In the genomic region with DNA sequence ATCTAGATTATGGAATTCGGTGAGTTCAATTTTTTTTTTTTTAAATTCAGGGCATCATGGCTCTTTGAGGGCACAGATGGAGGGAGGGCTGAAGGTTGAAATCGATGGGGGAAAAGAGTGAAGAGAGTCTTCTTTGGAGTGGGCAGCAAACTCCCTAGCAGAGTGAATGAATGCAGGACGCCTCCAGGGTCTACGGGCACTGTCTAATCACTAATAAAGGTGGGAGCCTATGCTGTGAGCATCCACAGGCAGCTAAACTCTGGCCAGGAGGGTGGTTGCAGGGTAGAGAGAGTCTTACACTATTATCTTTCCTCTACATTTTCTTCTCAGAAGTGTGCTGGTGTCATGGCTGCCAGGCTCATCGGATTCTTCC, we compare ENCODE assay signal across 8 mouse cellular contexts. TPM values are rescaled to one million over a fixed set of nuclear protein-coding genes. Genes with fewer than 3 reads are reported as not detected.
DNase-seq lines count a peak whose midpoint lies in the region; ATAC-seq and TF ChIP-seq lines count a peak whose summit lies in the region.

No protein-coding gene starts in this region.

- TF ChIP-seq POLR2A in MEL (IDR thresholded peaks at IDR 0.05; ENCODE audit: control insufficient read depth in 1 of 2, insufficient read depth in 1 of 2, low read depth in 1 of 2, low read length in 2 of 2, poor library complexity in 1 of 2), result no peak

- no peak for TF ChIP-seq RAD21 in MEL (IDR thresholded peaks at IDR 0.05; ENCODE audit: low read depth, low read length)

- peak overlapping the region; percentile 52 for H3K9ac ChIP-seq in heart, embryonic 15.5 days
- H3K9ac ChIP-seq in MEL (ENCODE audit: control insufficient read depth, low read depth, low read length, poor library complexity, severe bottlenecking), result peak overlapping the region; percentile 86
- peak overlapping the region; percentile 66 for H3K9ac ChIP-seq in forebrain, postnatal 0 days

- TF ChIP-seq CTCF in MEL (IDR thresholded peaks at IDR 0.05 in 2 of 3, conservative IDR thresholded peaks at IDR 0.05 in 1 of 3; ENCODE audit: control insufficient read depth in 1 of 3, insufficient read depth in 1 of 3, low read depth in 2 of 3, low read length in 3 of 3, poor library complexity in 1 of 3, severe bottlenecking in 1 of 3), result no peak
- TF ChIP-seq CTCF in forebrain, postnatal 0 days (IDR thresholded peaks at IDR 0.05; ENCODE audit: low read depth), result no peak

- peak overlapping the region; percentile 70 for H3K4me2 ChIP-seq in heart, embryonic 15.5 days
- peak overlapping the region; percentile 70 for H3K4me2 ChIP-seq in forebrain, postnatal 0 days (ENCODE audit: low read depth)

- H3K4me1 ChIP-seq in heart, embryonic 15.5 days (replicated peaks), result peaks cover 5% of the 10 kb centered on the region
- H3K4me1 ChIP-seq in MEL (ENCODE audit: control insufficient read depth in 1 of 2, insufficient read depth in 2 of 2, low read length in 2 of 2), result peaks cover 0 to 5% of the 10 kb centered on the region in 2 experiments; a peak in 2 of 4 replicates
- H3K4me1 ChIP-seq in forebrain, postnatal 0 days (ENCODE audit: insufficient read depth), result peaks cover 4% of the 10 kb centered on the region

- 0 out of 2 replicates have a peak overlapping the region, but pooled peaks have one; percentile 5 for H3K27ac ChIP-seq in heart, embryonic 15.5 days
- peak overlapping the region; percentile 86 for H3K27ac ChIP-seq in MEL (ENCODE audit: control insufficient read depth, low read depth, low read length)
- peak overlapping the region; percentile 66 for H3K27ac ChIP-seq in forebrain, postnatal 0 days (ENCODE audit: low read depth, low read length)

- no peaks in the 10 kb centered on the region for H3K9me3 ChIP-seq in heart, embryonic 15.5 days (replicated peaks)
- no peaks in the 10 kb centered on the region for H3K9me3 ChIP-seq in MEL (replicated peaks; ENCODE audit: insufficient read depth, low read length)
- H3K9me3 ChIP-seq in forebrain, postnatal 0 days (ENCODE audit: low read length), result no peaks in the 10 kb centered on the region

- H3K4me3 ChIP-seq in heart, embryonic 15.5 days, result peak overlapping the region; percentile 52
- peak overlapping the region; percentile 71 to 85 for H3K4me3 ChIP-seq in MEL (ENCODE audit: control insufficient read depth in 1 of 2, insufficient read depth in 1 of 2, low read depth in 2 of 2, low read length in 2 of 2)
- peak overlapping the region; percentile 58 for H3K4me3 ChIP-seq in forebrain, postnatal 0 days (ENCODE audit: low read depth, low read length)

- H3K36me3 ChIP-seq in heart, embryonic 15.5 days, result peaks cover 33% of the 10 kb centered on the region; the same call in 1 of the 2 replicates
- peaks cover 0 to 8% of the 10 kb centered on the region in 2 experiments; a peak in 2 of 4 replicates for H3K36me3 ChIP-seq in MEL (ENCODE audit: control insufficient read depth in 1 of 2, insufficient read depth in 2 of 2, low read length in 2 of 2)
- H3K36me3 ChIP-seq in forebrain, postnatal 0 days (ENCODE audit: insufficient read depth), result peaks cover 34% of the 10 kb centered on the region

- no peak for DNase-seq in heart, postnatal 4 days
- peak; percentile 47 for DNase-seq in MEL (ENCODE audit: low read depth, low spot score)
- no peak for DNase-seq in forebrain, postnatal 0 days
- no peak for DNase-seq in gastrocnemius, postnatal 10 days
- no peak for DNase-seq in spleen, adult 18-20 months
- no peak for DNase-seq in layer of hippocampus, postnatal 10 days (ENCODE audit: low spot score in 2 of 2)

- H3K79me2 ChIP-seq in MEL (ENCODE audit: control insufficient read depth, insufficient read depth, low read length, poor library complexity), result peaks cover 6% of the 10 kb centered on the region

- H3K27me3 ChIP-seq in heart, embryonic 15.5 days, result no peaks in the 10 kb centered on the region
- no peaks in the 10 kb centered on the region for H3K27me3 ChIP-seq in MEL (ENCODE audit: control insufficient read depth in 1 of 2, insufficient read depth in 2 of 2, low read length in 2 of 2)
- no peaks in the 10 kb centered on the region for H3K27me3 ChIP-seq in forebrain, postnatal 0 days (ENCODE audit: insufficient read depth, low read length)

- WGBS in heart, embryonic 15.5 days, result 32% methylated on average over 5 of the region's 5 CpGs
- WGBS in forebrain, postnatal 0 days, result 22% methylated on average over 5 of the region's 5 CpGs

- TF ChIP-seq EP300 in MEL (IDR thresholded peaks at IDR 0.05; ENCODE audit: low read depth in 1 of 2, low read length in 2 of 2), result no peak

- 0 out of 2 replicates have a peak, but pooled peaks have one; percentile 30 for ATAC-seq in heart, embryonic 15.5 days (replicated peaks; ENCODE audit: insufficient number of reproducible peaks, insufficient read depth, low FRiP score, low read depth)
- ATAC-seq in forebrain, postnatal 0 days, result peak; percentile 16; the same call in 1 of the 2 replicates
- peak; percentile 29; the same call in 1 of the 2 replicates for ATAC-seq in megakaryocyte-erythroid progenitor cell, adult 5-6 weeks (replicated peaks; ENCODE audit: low FRiP score, low TSS enrichment, poor library complexity, severe bottlenecking)

RNA-seq across cellular contexts. Expression of a gene that starts 0.4 kb away (rescaled TPM):
- polyA plus RNA-seq in heart, embryonic 15.5 days (2015; fragmentation: Nextera tagmentation; extraction: Ambion mirVana), result 27.3 and 34.7 TPM in 2 replicates
- 10 to 100 TPM; 19.7 to 21.8 TPM for total RNA-seq in heart, postnatal 4 days (2021)
- 42.8 and 49.1 TPM in 2 replicates for total RNA-seq in MEL (2012; rRNA removed)
- polyA plus RNA-seq in MEL (2012; ENCODE audit: insufficient read depth in 1 of 2, insufficient read length in 2 of 2, low read depth in 1 of 2, low replicate concordance in 2 of 2, missing spikeins in 1 of 2), result 10 to 100 TPM in 1 of 2 experiments, not detected in 1; 55.0 TPM
- 46.9 and 51.1 TPM in 2 replicates for total RNA-seq in forebrain, postnatal 0 days (2014; rRNA removed)
- polyA plus RNA-seq in forebrain, postnatal 0 days (2015; fragmentation: Nextera tagmentation; extraction: Ambion mirVana), result 40.4 and 41.7 TPM in 2 replicates
- total RNA-seq in megakaryocyte-erythroid progenitor cell, adult 5-6 weeks (2014; fragmentation: Nextera tagmentation), result 39.6 and 41.4 TPM in 2 replicates
- 36.5 and 44.3 TPM in 2 replicates for total RNA-seq in megakaryocyte-erythroid progenitor cell, adult 5-6 weeks (2017)
- 10 to 100 TPM; 20.6 to 24.5 TPM for total RNA-seq in gastrocnemius, postnatal 10 days (2021)
- total RNA-seq in layer of hippocampus, postnatal 10 days (2021), result 10 to 100 TPM; 57.9 to 58.7 TPM

RNA-seq across cellular contexts. Expression of a gene that starts 11.9 kb away (rescaled TPM):
- polyA plus RNA-seq in heart, embryonic 15.5 days (2015; fragmentation: Nextera tagmentation; extraction: Ambion mirVana), result 17.5 and 31.4 TPM in 2 replicates
- total RNA-seq in heart, postnatal 4 days (2021), result 10 to 100 TPM; 25.0 to 34.5 TPM
- total RNA-seq in MEL (2012; rRNA removed), result 1.8 and 3.4 TPM in 2 replicates
- 1 to 10 TPM in 1 of 2 experiments, not detected in 1; 4.9 TPM for polyA plus RNA-seq in MEL (2012; ENCODE audit: insufficient read depth in 1 of 2, insufficient read length in 2 of 2, low read depth in 1 of 2, low replicate concordance in 2 of 2, missing spikeins in 1 of 2)
- 53.6 and 74.1 TPM in 2 replicates for total RNA-seq in forebrain, postnatal 0 days (2014; rRNA removed)
- 31.1 and 42.8 TPM in 2 replicates for polyA plus RNA-seq in forebrain, postnatal 0 days (2015; fragmentation: Nextera tagmentation; extraction: Ambion mirVana)
- total RNA-seq in megakaryocyte-erythroid progenitor cell, adult 5-6 weeks (2014; fragmentation: Nextera tagmentation), result 4.0 TPM in 1 of 2 replicates, not detected in the other
- 0.57 and 1.7 TPM in 2 replicates for total RNA-seq in megakaryocyte-erythroid progenitor cell, adult 5-6 weeks (2017)
- 10 to 100 TPM; 46.2 to 61.5 TPM for total RNA-seq in gastrocnemius, postnatal 10 days (2021)
- 10 to 100 TPM; 45.2 to 48.4 TPM for total RNA-seq in layer of hippocampus, postnatal 10 days (2021)

RNA-seq across cellular contexts. Expression of a gene that starts 20.2 kb away (rescaled TPM):
- polyA plus RNA-seq in heart, embryonic 15.5 days (2015; fragmentation: Nextera tagmentation; extraction: Ambion mirVana), result 10.5 and 19.2 TPM in 2 replicates
- total RNA-seq in heart, postnatal 4 days (2021), result 1 to 10 TPM; 8.8 to 9.0 TPM
- total RNA-seq in MEL (2012; rRNA removed), result 6.2 and 7.0 TPM in 2 replicates
- 10 to 100 TPM in 1 of 2 experiments, not detected in 1; 35.3 TPM for polyA plus RNA-seq in MEL (2012; ENCODE audit: insufficient read depth in 1 of 2, insufficient read length in 2 of 2, low read depth in 1 of 2, low replicate concordance in 2 of 2, missing spikeins in 1 of 2)
- total RNA-seq in forebrain, postnatal 0 days (2014; rRNA removed), result 8.9 and 12.7 TPM in 2 replicates
- 23.8 and 31.8 TPM in 2 replicates for polyA plus RNA-seq in forebrain, postnatal 0 days (2015; fragmentation: Nextera tagmentation; extraction: Ambion mirVana)
- total RNA-seq in megakaryocyte-erythroid progenitor cell, adult 5-6 weeks (2014; fragmentation: Nextera tagmentation), result 28.1 and 39.1 TPM in 2 replicates
- 6.9 and 13.7 TPM in 2 replicates for total RNA-seq in megakaryocyte-erythroid progenitor cell, adult 5-6 weeks (2017)
- total RNA-seq in gastrocnemius, postnatal 10 days (2021), result 10 to 100 TPM; 11.1 to 12.9 TPM
- 10 to 100 TPM; 65.8 to 69.5 TPM for total RNA-seq in layer of hippocampus, postnatal 10 days (2021)

RNA-seq across cellular contexts. Expression of a gene that starts 23.8 kb away (rescaled TPM):
- polyA plus RNA-seq in heart, embryonic 15.5 days (2015; fragmentation: Nextera tagmentation; extraction: Ambion mirVana), result 106 and 119 TPM in 2 replicates
- 10 to 100 TPM; 62.9 to 67.2 TPM for total RNA-seq in heart, postnatal 4 days (2021)
- 312 and 314 TPM in 2 replicates for total RNA-seq in MEL (2012; rRNA removed)
- 100 to 1,000 TPM in 1 of 2 experiments, not detected in 1; 369 TPM for polyA plus RNA-seq in MEL (2012; ENCODE audit: insufficient read depth in 1 of 2, insufficient read length in 2 of 2, low read depth in 1 of 2, low replicate concordance in 2 of 2, missing spikeins in 1 of 2)
- total RNA-seq in forebrain, postnatal 0 days (2014; rRNA removed), result 142 and 167 TPM in 2 replicates
- polyA plus RNA-seq in forebrain, postnatal 0 days (2015; fragmentation: Nextera tagmentation; extraction: Ambion mirVana), result 199 and 212 TPM in 2 replicates
- total RNA-seq in megakaryocyte-erythroid progenitor cell, adult 5-6 weeks (2014; fragmentation: Nextera tagmentation), result 114 and 122 TPM in 2 replicates
- total RNA-seq in megakaryocyte-erythroid progenitor cell, adult 5-6 weeks (2017), result 68.1 and 92.8 TPM in 2 replicates
- 10 to 100 TPM; 55.2 to 57.3 TPM for total RNA-seq in gastrocnemius, postnatal 10 days (2021)
- total RNA-seq in layer of hippocampus, postnatal 10 days (2021), result 100 to 1,000 TPM in 1 of 2 experiments, 10 to 100 TPM in 1; 92.8 to 109 TPM

RNA-seq across cellular contexts. Expression of a gene that starts 25.7 kb away (rescaled TPM):
- polyA plus RNA-seq in heart, embryonic 15.5 days (2015; fragmentation: Nextera tagmentation; extraction: Ambion mirVana), result 1.6 and 7.0 TPM in 2 replicates
- total RNA-seq in heart, postnatal 4 days (2021), result under 1 TPM; 0.61 to 0.74 TPM
- 0.04 and 0.13 TPM in 2 replicates for total RNA-seq in MEL (2012; rRNA removed)
- 1 to 10 TPM in 1 of 2 experiments, not detected in 1; 1.1 TPM for polyA plus RNA-seq in MEL (2012; ENCODE audit: insufficient read depth in 1 of 2, insufficient read length in 2 of 2, low read depth in 1 of 2, low replicate concordance in 2 of 2, missing spikeins in 1 of 2)
- 1.3 and 1.6 TPM in 2 replicates for total RNA-seq in forebrain, postnatal 0 days (2014; rRNA removed)
- polyA plus RNA-seq in forebrain, postnatal 0 days (2015; fragmentation: Nextera tagmentation; extraction: Ambion mirVana), result 0.27 and 0.35 TPM in 2 replicates
- not detected in 2 replicates for total RNA-seq in megakaryocyte-erythroid progenitor cell, adult 5-6 weeks (2014; fragmentation: Nextera tagmentation)
- total RNA-seq in megakaryocyte-erythroid progenitor cell, adult 5-6 weeks (2017), result not detected in 2 replicates
- under 1 TPM; 0.16 to 0.63 TPM for total RNA-seq in gastrocnemius, postnatal 10 days (2021)
- under 1 TPM; 0.66 to 0.89 TPM for total RNA-seq in layer of hippocampus, postnatal 10 days (2021)

Comparison
In these comparisons a context has a peak if more than half of its experiments do, and no peak if none do; other contexts are left out.
1. H3K27ac ChIP-seq: peak in every context shown above with its lines; median percentile 86 in MEL; 66 in forebrain, postnatal 0 days; 5 in heart, embryonic 15.5 days.